Mouse (Mus musculus) thymus, postnatal 4 days (tissue): ENCODE measurements around the gene Slc35f2.
A peak's percentile ranks its signal among the peaks of the same experiment; 100 is the strongest.

Source experiments
- DNase-seq: peaks from one replicate; pipeline ENCODE4 v3.0.0; 2021

Gene Slc35f2

GRCm38 (mm10) chr9:53829081-53829865 is 57.9 kb downstream of the Slc35f2 start:
- peak; percentile 51 for DNase-seq

GRCm38 (mm10) chr9:53829866-53830209 is 58.5 kb downstream of the Slc35f2 start:
- peak; percentile 11 for DNase-seq

- no peak for DNase-seq
These were observed 63.7 kb downstream of the Slc35f2 start for GRCm38 (mm10) chr9:53835039-53835438.

- DNase-seq = no peak
These were observed 64.6 kb downstream of the Slc35f2 start for GRCm38 (mm10) chr9:53835976-53836375.

GRCm38 (mm10) chr9:53838816-53839215 is 67.5 kb downstream of the Slc35f2 start:
- DNase-seq = no peak

GRCm38 (mm10) chr9:53848548-53848947 is 77.2 kb downstream of the Slc35f2 start:
- no peak for DNase-seq

- no peak for DNase-seq
These were observed 78.5 kb downstream of the Slc35f2 start, which contains the start of gene Sln for GRCm38 (mm10) chr9:53849864-53850263. Sln (plus strand) TSS chr9:53850164.

- no peak for DNase-seq
These were observed 80.8 kb downstream of the Slc35f2 start for GRCm38 (mm10) chr9:53852158-53852557.

GRCm38 (mm10) chr9:53853672-53854071 is 82.3 kb downstream of the Slc35f2 start:
- no peak for DNase-seq

- no peak for DNase-seq
These were observed 83.2 kb downstream of the Slc35f2 start for GRCm38 (mm10) chr9:53854525-53854924.

- DNase-seq = no peak
These were observed 86.5 kb downstream of the Slc35f2 start for GRCm38 (mm10) chr9:53857864-53858263.
